Mouse (Mus musculus) lung, postnatal 36 days (tissue): ENCODE results near the gene Fgd4.
A peak's percentile ranks its signal among the peaks of the same experiment; 100 is the strongest.
"Not testable (repeated sequence)": the region's sequence is repeated elsewhere in the genome, so short reads cannot be mapped to it uniquely, and the experiment has no call there.

ENCODE experiments used
- DNase-seq: peaks from one replicate; pipeline ENCODE4 v3.0.0; 2022; ENCODE audit warnings: mixed read lengths

The Fgd4 gene

GRCm38 (mm10) chr16:16539396-16539795 lies 61.0 kb downstream of the Fgd4 start:
- not testable (repeated sequence) for DNase-seq

GRCm38 (mm10) chr16:16535232-16535631 lies 65.1 kb downstream of the Fgd4 start:
- no peak for DNase-seq

- DNase-seq = no peak
Observed at GRCm38 (mm10) chr16:16528014-16528413, 72.3 kb downstream of the Fgd4 start.

- peak; percentile 76 for DNase-seq
Observed at GRCm38 (mm10) chr16:16527267-16527666, 73.1 kb downstream of the Fgd4 start.

GRCm38 (mm10) chr16:16526741-16527105 lies 73.6 kb downstream of the Fgd4 start:
- DNase-seq = peak; percentile 51

- no peak for DNase-seq
Observed at GRCm38 (mm10) chr16:16526097-16526740, 74.1 kb downstream of the Fgd4 start.

- peak; percentile 47 for DNase-seq
Observed at GRCm38 (mm10) chr16:16525266-16525904, 75.0 kb downstream of the Fgd4 start.

GRCm38 (mm10) chr16:16523632-16524031 lies 76.7 kb downstream of the Fgd4 start:
- no peak for DNase-seq

GRCm38 (mm10) chr16:16522869-16523268 lies 77.5 kb downstream of the Fgd4 start:
- DNase-seq = not testable (repeated sequence)

GRCm38 (mm10) chr16:16501491-16501890 lies 98.9 kb downstream of the Fgd4 start:
- DNase-seq = no peak

GRCm38 (mm10) chr16:16500926-16501325 lies 99.4 kb downstream of the Fgd4 start:
- no peak for DNase-seq

- DNase-seq = peak; percentile 5
Observed at GRCm38 (mm10) chr16:16498798-16499197, 101.6 kb downstream of the Fgd4 start.

GRCm38 (mm10) chr16:16485523-16486043 lies 114.8 kb downstream of the Fgd4 start:
- no peak for DNase-seq

- no peak for DNase-seq
Observed at GRCm38 (mm10) chr16:16484601-16485000, 115.7 kb downstream of the Fgd4 start.

GRCm38 (mm10) chr16:16473451-16473850 lies 126.9 kb downstream of the Fgd4 start:
- DNase-seq = peak; percentile 46

GRCm38 (mm10) chr16:16450021-16450420 lies 150.3 kb downstream of the Fgd4 start:
- DNase-seq = no peak

GRCm38 (mm10) chr16:16438436-16438835 lies 161.9 kb downstream of the Fgd4 start:
- DNase-seq = peak; percentile 7

- DNase-seq = no peak
Observed at GRCm38 (mm10) chr16:16422456-16422855, 177.9 kb downstream of the Fgd4 start.

GRCm38 (mm10) chr16:16367217-16367616 lies 233.1 kb downstream of the Fgd4 start:
- DNase-seq = not testable (repeated sequence)
